Mouse (Mus musculus): ENCODE measurements around the gene Ankrd9. TPM values are rescaled to one million over a fixed set of nuclear protein-coding genes. Genes with fewer than 3 reads are reported as not detected.

The Ankrd9 gene
- 9.9 TPM for polyA plus RNA-seq (2021)

DNA sequence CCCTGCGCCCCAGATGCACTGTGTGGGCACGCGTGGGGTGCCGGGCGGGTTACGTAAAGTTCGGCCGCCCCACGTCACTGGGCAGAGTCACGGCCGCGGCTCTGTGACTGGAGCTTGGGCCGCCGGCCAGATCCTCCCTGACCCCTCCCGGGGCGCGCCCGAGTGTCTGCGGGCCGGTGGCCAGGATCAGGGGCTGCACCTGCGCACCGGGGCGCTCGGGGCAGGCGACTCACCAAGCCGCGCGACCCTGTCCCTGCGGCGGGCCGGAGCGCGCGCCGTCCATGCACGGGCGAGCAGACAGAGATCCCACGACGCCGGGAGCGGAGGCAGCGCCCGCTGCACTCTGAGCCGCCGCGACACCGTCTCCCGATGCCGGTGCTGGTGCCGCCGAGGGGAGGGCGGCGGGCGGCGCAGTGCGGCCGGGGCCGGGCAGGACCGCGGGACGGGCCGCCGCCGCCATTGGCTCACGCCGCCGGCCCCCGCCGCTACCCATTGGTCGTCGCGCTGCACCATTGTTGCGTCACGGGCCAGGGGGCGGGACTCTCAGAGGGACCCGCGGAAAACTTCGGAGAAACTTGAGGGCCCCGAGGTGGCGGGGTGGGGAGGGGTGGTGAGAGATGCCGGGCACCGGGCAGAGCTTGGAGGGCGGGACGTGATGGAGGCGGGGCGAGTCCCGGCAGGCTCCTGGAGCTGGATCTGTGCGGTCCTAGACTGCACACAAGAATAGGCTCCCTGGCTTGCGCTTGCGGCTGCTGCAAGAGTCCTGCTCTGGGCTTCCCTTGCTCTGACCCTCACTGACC lies at the start of gene Ankrd9:
TSS of gene Ankrd9 (minus strand) at position 434 of the 800 bp plus-strand sequence.
- CTCF ChIA-PET = interaction anchor here (1.1 to 1.7 kb wide), 4 partner anchors 13 to 44 kb away, joined by 3 to 8 read pairs (median 4); no protein-coding TSS in a partner anchor
- POLR2A ChIA-PET = interaction anchor here (0.9 to 1.2 kb wide), 2 partner anchors 12 to 31 kb away, joined by 3 to 4 read pairs; no protein-coding TSS in a partner anchor
- TF ChIP-seq CTCF (IDR thresholded peaks at IDR 0.05) = no peak
- H3K27me3 ChIP-seq = no peaks in the 10 kb centered on the region
- in situ Hi-C loops (cut with MboI; ENCODE audit: low pct_unique_long_range_greater_than_20kb) = no loop called here
- ATAC-seq (peak; percentile 89), DNase-seq (ENCODE audit: low read depth, low spot score) (peak; percentile 72)

DNA sequence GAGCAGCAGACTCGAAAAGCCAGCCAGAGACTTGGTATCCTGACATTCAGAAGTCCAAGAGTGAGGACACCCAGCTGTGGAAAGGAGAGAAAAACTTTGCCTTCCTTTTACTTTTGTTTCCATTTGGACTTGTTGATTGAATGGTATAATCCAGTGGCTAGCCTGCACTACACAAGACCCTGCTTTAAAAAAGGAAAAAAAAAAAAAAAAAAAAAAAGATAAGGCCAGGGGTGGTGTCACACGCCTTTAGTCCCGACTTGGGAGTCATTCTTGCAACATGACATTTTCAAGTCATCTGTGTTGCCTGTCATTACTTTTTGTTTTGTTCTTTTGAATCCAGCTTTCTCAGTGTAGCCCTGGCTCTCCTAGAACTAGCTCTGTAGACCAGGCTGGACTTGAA lies 42.7 kb upstream of the Ankrd9 start:
- CTCF ChIA-PET = interaction anchor here (1.4 kb wide), 1 partner anchor 30 kb away, joined by 4 read pairs; no protein-coding TSS in a partner anchor
- peaks cover 3% of the 10 kb centered on the region for H3K27me3 ChIP-seq
- POLR2A ChIA-PET = no interaction called here
- no peak for ATAC-seq
- DNase-seq (ENCODE audit: low read depth, low spot score) = no peak
- in situ Hi-C loops (cut with MboI; ENCODE audit: low pct_unique_long_range_greater_than_20kb) = no loop called here
- TF ChIP-seq CTCF (IDR thresholded peaks at IDR 0.05) = no peak

DNA sequence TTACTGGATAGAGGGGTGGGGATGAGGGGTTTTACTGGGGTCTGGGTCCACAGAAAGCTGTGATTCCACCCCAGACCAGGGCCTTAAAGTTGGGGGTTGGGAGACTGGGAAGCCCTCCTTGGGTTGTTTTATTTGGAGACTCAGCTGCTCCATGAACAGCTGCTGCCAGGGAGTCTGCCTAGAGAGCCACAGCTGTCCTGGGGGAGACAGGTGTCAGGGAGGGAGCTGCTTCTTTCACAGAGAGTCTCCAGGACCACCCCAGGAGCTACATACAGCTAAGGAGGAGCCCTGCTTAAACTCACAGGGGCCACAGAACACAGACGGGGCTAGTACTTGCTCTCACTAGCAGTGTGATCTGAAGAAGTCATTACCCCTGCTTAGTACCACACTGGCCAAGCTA lies 42.3 kb upstream of the Ankrd9 start:
- ChIA-PET CTCF (interaction anchor here (1.4 kb wide), 1 partner anchor 29 kb away, joined by 4 read pairs; no protein-coding TSS in a partner anchor), POLR2A (no interaction called here)
- DNase-seq (ENCODE audit: low read depth, low spot score) (no peak), ATAC-seq (no peak)
- no peak for TF ChIP-seq CTCF (IDR thresholded peaks at IDR 0.05)
- in situ Hi-C loops (cut with MboI; ENCODE audit: low pct_unique_long_range_greater_than_20kb) = no loop called here
- peaks cover 3% of the 10 kb centered on the region for H3K27me3 ChIP-seq

DNA sequence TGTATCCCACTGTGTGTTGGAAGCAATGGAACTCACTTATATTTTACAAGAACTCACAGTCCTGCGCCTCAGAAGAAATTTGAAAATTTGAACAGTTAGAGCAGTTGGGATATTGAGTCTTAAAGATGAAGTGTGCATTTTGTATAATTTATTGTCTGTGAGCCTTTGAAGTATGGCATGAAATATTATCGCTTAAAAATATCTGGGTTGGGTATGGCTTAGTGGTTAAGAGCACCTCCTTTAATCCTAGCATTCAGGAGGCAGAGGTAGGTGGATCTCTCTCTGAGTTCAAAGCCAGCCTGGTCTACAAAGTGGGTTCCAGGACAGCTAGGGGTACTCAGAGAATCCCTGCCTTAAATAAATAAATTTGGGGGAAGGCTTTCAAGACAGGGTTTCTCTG lies 40.2 kb upstream of the Ankrd9 start:
- H3K27me3 ChIP-seq = no peaks in the 10 kb centered on the region
- in situ Hi-C loops (cut with MboI; ENCODE audit: low pct_unique_long_range_greater_than_20kb) = no loop called here
- no peak for DNase-seq (ENCODE audit: low read depth, low spot score)
- no peak for TF ChIP-seq CTCF (IDR thresholded peaks at IDR 0.05)
- ATAC-seq = no peak
- POLR2A ChIA-PET = no interaction called here
- CTCF ChIA-PET = interaction anchor here (1.2 kb wide), 1 partner anchor 78 kb away, joined by 3 read pairs; no protein-coding TSS in a partner anchor

DNA sequence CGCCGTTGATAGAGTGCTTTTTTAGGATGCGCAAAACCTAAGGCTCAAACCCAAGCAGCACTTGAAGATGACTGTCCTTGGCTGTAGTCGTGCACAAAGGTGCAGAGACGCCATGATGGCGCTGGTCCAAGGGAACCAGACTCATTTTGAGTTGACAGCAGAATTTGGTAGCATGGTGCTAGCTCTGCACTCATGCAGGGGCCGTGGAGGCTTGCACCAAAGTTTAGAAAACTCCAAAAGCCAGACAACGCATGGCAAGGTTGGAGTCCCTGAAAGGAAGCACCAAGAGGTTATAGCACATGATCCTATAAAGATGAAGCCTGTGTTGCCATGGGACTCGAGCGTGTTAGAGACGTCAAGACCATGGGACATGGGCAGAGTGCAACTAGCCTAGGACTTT lies 39.2 kb upstream of the Ankrd9 start:
- POLR2A ChIA-PET = no interaction called here
- peaks cover 3% of the 10 kb centered on the region for H3K27me3 ChIP-seq
- ATAC-seq (no peak), DNase-seq (ENCODE audit: low read depth, low spot score) (no peak)
- CTCF ChIA-PET = interaction anchor here (1.2 kb wide), 1 partner anchor 77 kb away, joined by 3 read pairs; no protein-coding TSS in a partner anchor
- no peak for TF ChIP-seq CTCF (IDR thresholded peaks at IDR 0.05)
- in situ Hi-C loops (cut with MboI; ENCODE audit: low pct_unique_long_range_greater_than_20kb) = no loop called here

DNA sequence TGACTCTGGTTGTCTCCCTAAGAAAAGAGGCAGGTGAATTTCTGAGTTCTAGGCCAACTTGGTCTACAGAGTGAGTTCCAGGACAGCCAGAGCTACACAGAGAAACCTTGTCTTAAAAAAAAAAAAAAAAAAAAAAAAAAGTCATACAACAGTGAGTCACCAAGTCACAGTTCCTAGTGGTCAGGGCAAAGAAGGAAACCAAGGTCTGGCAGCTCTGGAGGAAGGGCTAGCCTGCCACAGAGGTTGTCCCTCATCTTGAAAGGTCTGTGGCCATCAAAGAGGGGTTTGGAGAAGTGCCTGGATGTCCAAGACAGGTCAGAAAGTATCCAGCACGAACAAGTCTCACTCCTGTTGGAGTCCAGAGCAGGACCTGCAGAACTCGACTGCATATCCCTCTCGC lies 38.0 kb upstream of the Ankrd9 start:
- in situ Hi-C loops (cut with MboI; ENCODE audit: low pct_unique_long_range_greater_than_20kb) = no loop called here
- POLR2A ChIA-PET = interaction anchor here (1.0 kb wide), 1 partner anchor 22 kb away, joined by 3 read pairs; no protein-coding TSS in a partner anchor
- peaks cover 6% of the 10 kb centered on the region for H3K27me3 ChIP-seq
- no peak for DNase-seq (ENCODE audit: low read depth, low spot score)
- CTCF ChIA-PET = no interaction called here
- no peak for TF ChIP-seq CTCF (IDR thresholded peaks at IDR 0.05)
- no peak for ATAC-seq

DNA sequence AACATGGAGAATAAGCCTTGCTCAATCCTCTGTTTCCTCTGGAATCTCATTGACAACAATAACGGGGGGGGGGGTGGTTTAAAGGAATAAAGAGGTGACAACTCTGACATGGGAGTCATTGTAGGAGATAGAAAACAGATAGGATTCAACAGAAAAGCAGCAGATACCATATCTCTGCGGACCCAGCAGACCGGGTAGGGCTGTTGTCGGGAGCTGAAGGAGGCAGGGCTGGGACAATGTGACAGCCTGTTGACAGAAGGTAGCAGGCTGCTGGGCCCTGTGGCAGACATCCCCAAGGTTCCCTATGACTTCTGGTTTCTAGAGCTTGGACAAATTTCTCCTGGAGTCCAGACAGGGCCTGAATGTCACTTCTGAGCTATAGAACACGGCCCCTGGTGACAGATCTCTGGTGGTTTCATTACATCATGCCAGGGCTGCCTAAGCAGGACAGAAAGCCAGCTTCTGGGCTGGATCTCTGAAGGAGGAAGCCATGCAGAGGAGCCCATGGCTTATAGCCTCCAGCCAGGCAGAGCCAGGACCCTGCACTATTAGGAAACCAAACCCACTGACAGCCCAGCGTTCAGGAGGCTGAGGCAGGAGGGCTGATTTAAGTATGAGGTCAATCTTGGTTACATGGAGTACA lies 30.9 kb upstream of the Ankrd9 start:
- POLR2A ChIA-PET = interaction anchor here (0.7 kb wide), 1 partner anchor 354 kb away, joined by 4 read pairs; no protein-coding TSS in a partner anchor
- in situ Hi-C loops (cut with MboI; ENCODE audit: low pct_unique_long_range_greater_than_20kb) = no loop called here
- CTCF ChIA-PET = interaction anchor here (1.0 kb wide), 1 partner anchor 18 kb away, joined by 3 read pairs; no protein-coding TSS in a partner anchor
- H3K27me3 ChIP-seq = peaks cover 6% of the 10 kb centered on the region
- DNase-seq (ENCODE audit: low read depth, low spot score) = no peak
- no peak for ATAC-seq
- TF ChIP-seq CTCF (IDR thresholded peaks at IDR 0.05) = no peak

DNA sequence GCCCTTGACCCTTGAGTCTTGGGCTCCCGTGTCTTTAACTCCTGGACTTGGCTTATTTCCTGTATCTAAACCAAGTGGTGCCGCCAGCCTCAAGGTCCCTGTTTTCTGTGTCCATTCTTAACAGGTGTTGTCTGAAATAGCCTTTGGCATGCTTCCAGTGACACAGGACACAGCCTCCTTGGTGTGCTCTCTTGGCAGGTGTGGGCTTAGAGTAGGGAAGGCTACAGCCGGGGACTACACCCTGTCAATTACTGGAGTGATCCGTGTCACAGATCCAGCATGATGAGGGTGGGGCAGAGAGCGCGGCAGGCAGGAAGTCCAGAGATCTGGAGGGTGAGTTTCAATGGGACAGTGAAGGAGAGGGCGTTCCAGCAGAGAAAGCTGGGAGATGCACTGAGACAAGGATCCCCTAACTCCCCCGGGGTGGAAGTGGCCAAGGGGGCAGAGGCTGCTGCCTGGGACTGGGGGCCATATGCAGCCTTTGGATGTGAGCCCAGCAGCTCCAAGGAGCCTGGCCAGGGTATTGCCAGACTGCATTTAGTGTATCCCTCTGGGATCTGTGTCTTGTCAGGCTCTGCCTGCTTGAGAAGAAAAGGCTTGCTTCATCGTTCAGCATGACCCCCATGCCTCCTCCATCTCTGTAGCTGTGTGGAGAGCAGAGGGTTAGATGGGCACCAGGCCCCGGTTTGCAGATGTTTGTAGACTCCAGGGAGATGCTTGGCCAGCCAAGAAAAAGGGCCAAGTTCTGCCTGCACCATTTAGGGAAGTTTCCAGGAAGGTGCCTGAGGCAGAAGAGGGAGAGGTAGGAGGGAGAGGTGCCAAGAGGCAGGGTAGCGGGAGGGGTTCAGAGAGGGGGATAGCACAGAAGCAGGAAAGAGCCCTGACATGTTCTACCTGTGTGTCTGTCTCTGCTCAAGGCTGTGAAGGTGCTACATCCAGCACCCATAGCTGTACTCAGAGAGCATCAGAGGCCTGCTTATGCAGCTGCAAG lies 30.0 kb upstream of the Ankrd9 start:
- ChIA-PET CTCF (interaction anchor here (1.0 kb wide), 1 partner anchor 17 kb away, joined by 3 read pairs; no protein-coding TSS in a partner anchor), POLR2A (no interaction called here)
- TF ChIP-seq CTCF (IDR thresholded peaks at IDR 0.05) = no peak
- H3K27me3 ChIP-seq = peaks cover 6% of the 10 kb centered on the region
- DNase-seq (ENCODE audit: low read depth, low spot score) (no peak), ATAC-seq (no peak)
- in situ Hi-C loops (cut with MboI; ENCODE audit: low pct_unique_long_range_greater_than_20kb) = no loop called here

DNA sequence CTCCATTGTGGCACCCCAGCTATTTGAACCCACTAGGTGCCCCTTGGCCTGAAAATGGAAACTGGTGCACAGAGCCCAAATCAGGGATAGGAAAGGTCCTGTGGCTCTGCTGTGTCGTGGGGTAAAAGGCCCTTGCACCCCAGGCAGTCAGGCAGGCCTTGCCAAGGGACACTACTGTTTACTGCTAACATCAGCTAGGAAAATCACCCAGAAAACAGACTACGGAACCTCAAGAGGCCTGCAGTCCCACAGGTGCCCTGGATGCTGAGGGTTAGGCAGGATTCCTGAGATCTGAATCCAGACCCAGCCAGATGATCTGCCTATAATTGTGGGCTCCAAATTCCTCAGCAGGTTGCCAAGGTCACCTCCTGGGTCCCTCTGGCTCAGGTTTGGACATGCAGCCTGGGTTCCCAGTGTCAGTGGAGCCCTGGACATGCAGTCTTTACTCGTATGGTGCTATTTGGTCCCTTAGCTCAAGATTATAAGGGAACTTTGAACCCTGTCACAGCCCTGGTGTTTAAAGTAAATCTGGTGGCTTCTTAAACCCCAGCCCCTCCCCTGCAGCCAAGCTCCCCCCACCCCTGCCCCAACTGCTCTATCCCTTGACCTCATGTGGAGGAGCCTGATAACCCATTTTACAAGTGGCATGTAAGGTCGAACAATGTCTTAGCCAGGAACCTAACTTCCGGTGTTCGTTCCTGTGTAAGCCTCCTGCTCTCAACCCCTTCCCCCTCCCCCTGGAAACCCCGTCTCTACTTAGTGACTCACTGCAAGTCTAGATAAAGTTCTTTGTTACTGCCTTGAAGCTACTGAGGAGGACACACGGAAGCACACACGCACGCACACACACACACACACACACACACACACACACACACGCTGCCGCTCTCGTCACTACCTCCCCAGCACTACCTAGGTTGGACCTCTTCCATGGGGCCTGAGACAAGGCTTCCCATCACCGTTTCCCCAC lies 28.6 kb upstream of the Ankrd9 start:
- ATAC-seq (no peak), DNase-seq (ENCODE audit: low read depth, low spot score) (no peak)
- H3K27me3 ChIP-seq = no peaks in the 10 kb centered on the region
- CTCF ChIA-PET = no interaction called here
- in situ Hi-C loops (cut with MboI; ENCODE audit: low pct_unique_long_range_greater_than_20kb) = no loop called here
- no peak for TF ChIP-seq CTCF (IDR thresholded peaks at IDR 0.05)
- POLR2A ChIA-PET = no interaction called here
